Mouse (Mus musculus): ENCODE measurements around the gene 1700025B11Rik.

- TF ChIP-seq CTCF (IDR thresholded peaks at IDR 0.05; ENCODE audit: low read depth, low read length) (no peak), POLR2AphosphoS5 (IDR thresholded peaks at IDR 0.05; ENCODE audit: insufficient replicate concordance, low read depth, low read length) (no peak), GATA1 (IDR thresholded peaks at IDR 0.05; ENCODE audit: borderline replicate concordance, low read length) (no peak)
These were observed 31.9 kb upstream of the 1700025B11Rik start for GRCm38 (mm10) chr15:77593557-77593956.

Measured in G1E (cell line).